ENCODE assay signal across 8 mouse cellular contexts in the genomic region with DNA sequence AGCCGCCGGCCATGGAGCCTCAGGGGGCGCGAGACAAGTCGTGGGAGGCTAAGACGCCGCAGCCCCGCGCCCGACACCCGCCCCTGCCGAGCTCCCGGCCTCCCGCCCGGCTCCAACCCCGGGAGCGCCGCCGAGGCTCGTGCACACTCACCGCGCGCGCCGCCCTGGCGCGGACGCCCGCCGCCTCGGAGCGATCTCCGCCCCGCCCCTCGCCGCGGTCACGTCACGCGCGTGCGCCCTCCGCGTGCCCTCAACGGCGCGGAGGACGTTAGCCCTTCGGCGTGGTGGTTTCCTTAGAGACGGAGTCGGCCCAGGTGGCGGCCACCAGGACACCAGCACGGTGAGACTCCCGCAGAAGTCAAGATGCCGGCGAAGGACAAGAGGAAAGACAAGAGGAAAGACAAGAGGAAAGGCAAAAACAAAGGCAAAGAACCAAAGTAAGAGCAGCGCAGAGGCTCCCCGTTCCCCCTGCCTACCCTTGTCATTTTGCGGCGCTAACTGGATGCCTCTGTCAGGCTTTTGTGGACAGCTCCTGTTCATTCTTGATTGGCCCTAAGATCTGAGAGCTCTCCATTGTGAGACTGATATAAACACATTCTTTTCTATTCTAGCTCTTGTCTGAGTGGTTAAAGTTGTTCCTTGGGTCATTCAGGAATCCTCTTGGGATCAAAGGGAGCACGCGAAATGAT. TPM values are rescaled to one million over a fixed set of nuclear protein-coding genes. Genes with fewer than 3 reads are reported as not detected.
DNase-seq lines count a peak whose midpoint lies in the region; ATAC-seq lines count a peak whose summit lies in the region.

Gene Entpd5, minus strand, starts transcription at position 211 of the 689 bp plus-strand sequence.
Gene Bbof1, plus strand, starts transcription at position 253 of the 689 bp plus-strand sequence.

- peaks cover 20% of the 10 kb centered on the region for H3K4me1 ChIP-seq in forebrain, embryonic 10.5 days
- H3K4me1 ChIP-seq in heart, embryonic 16.5 days (ENCODE audit: control insufficient read depth, insufficient read depth, low read length): peaks cover 7% of the 10 kb centered on the region
- peaks cover 21% of the 10 kb centered on the region for H3K4me1 ChIP-seq in liver, embryonic 15.5 days (replicated peaks)
- H3K4me1 ChIP-seq in neural tube, embryonic 12.5 days: peaks cover 7% of the 10 kb centered on the region

- peak; percentile 73 for DNase-seq in c-Kit-negative CD71-positive TER-119-positive erythroid progenitor cells, embryonic 14.5 days (ENCODE audit: low read depth, low spot score)
- peak; percentile 79 for DNase-seq in forebrain, embryonic 10.5 days (ENCODE audit: extremely low spot score, low spot score)
- peak; percentile 91 to 96 for DNase-seq in kidney, postnatal 36 days
- peak; percentile 69 for DNase-seq in telencephalon, adult 2 months (ENCODE audit: low read depth, low spot score)

- peak within 1 kb of the TSS; percentile 81 for H3K4me3 ChIP-seq in forebrain, embryonic 10.5 days
- peak within 1 kb of the TSS; percentile 94 for H3K4me3 ChIP-seq in heart, embryonic 16.5 days (ENCODE audit: low read length)
- peak within 1 kb of the TSS; percentile 86 for H3K4me3 ChIP-seq in liver, embryonic 15.5 days (replicated peaks)
- peak within 1 kb of the TSS; percentile 60 for H3K4me3 ChIP-seq in neural tube, embryonic 12.5 days

- H3K9ac ChIP-seq in heart, embryonic 16.5 days (ENCODE audit: low read length): peak within 1 kb of the TSS; percentile 94
- peak within 1 kb of the TSS; percentile 78 for H3K9ac ChIP-seq in liver, embryonic 15.5 days
- peak within 1 kb of the TSS; percentile 65 for H3K9ac ChIP-seq in neural tube, embryonic 12.5 days

- no peaks in the 10 kb centered on the region for H3K9me3 ChIP-seq in forebrain, embryonic 10.5 days
- H3K9me3 ChIP-seq in heart, embryonic 16.5 days (replicated peaks; ENCODE audit: control insufficient read depth, low read length): no peaks in the 10 kb centered on the region
- H3K9me3 ChIP-seq in liver, embryonic 15.5 days (replicated peaks): no peaks in the 10 kb centered on the region
- H3K9me3 ChIP-seq in neural tube, embryonic 12.5 days: no peaks in the 10 kb centered on the region

- H3K27ac ChIP-seq in forebrain, embryonic 10.5 days: peak within 1 kb of the TSS; percentile 90
- peak within 1 kb of the TSS; percentile 96 for H3K27ac ChIP-seq in heart, embryonic 16.5 days (ENCODE audit: low read length)
- peak within 1 kb of the TSS; percentile 81 for H3K27ac ChIP-seq in liver, embryonic 15.5 days (replicated peaks)
- H3K27ac ChIP-seq in neural tube, embryonic 12.5 days: peak within 1 kb of the TSS; percentile 11; the same call in 1 of the 2 replicates

- no peaks in the 10 kb centered on the region for H3K36me3 ChIP-seq in forebrain, embryonic 10.5 days (replicated peaks)
- H3K36me3 ChIP-seq in heart, embryonic 16.5 days (ENCODE audit: control insufficient read depth, insufficient read depth): no peaks in the 10 kb centered on the region
- no peaks in the 10 kb centered on the region for H3K36me3 ChIP-seq in liver, embryonic 15.5 days (replicated peaks)
- H3K36me3 ChIP-seq in neural tube, embryonic 12.5 days: no peaks in the 10 kb centered on the region

- H3K4me2 ChIP-seq in heart, embryonic 16.5 days (ENCODE audit: low read depth, low read length): peak within 1 kb of the TSS; percentile 74
- H3K4me2 ChIP-seq in liver, embryonic 15.5 days: peak within 1 kb of the TSS; percentile 99
- H3K4me2 ChIP-seq in neural tube, embryonic 12.5 days (replicated peaks): peak within 1 kb of the TSS; percentile 88

- WGBS in forebrain, embryonic 10.5 days: 1% methylated on average over 63 of the region's 63 CpGs
- WGBS in heart, embryonic 16.5 days: under 1% methylated on average over 60 of the region's 63 CpGs
- WGBS in liver, embryonic 15.5 days (ENCODE audit: insufficient replicate concordance): 2% methylated on average over 63 of the region's 63 CpGs
- WGBS in neural tube, embryonic 12.5 days: 1% methylated on average over 62 of the region's 63 CpGs

- peaks cover 17% of the 10 kb centered on the region for H3K27me3 ChIP-seq in forebrain, embryonic 10.5 days (ENCODE audit: poor library complexity, severe bottlenecking)
- no peaks in the 10 kb centered on the region for H3K27me3 ChIP-seq in heart, embryonic 16.5 days (ENCODE audit: control insufficient read depth, insufficient read depth, low read length)
- H3K27me3 ChIP-seq in liver, embryonic 15.5 days: no peaks in the 10 kb centered on the region; the same call in 1 of the 2 replicates
- H3K27me3 ChIP-seq in neural tube, embryonic 12.5 days (replicated peaks): no peaks in the 10 kb centered on the region

- ATAC-seq in CD4-positive, CD25-positive, alpha-beta regulatory T cell, adult 4 months: peak; percentile 78
- peak; percentile 95 for ATAC-seq in heart, embryonic 16.5 days (replicated peaks; ENCODE audit: extremely low read depth, insufficient read depth, low FRiP score)
- peak; percentile 95 for ATAC-seq in liver, embryonic 15.5 days (ENCODE audit: insufficient read depth)
- peak; percentile 93 for ATAC-seq in neural tube, embryonic 12.5 days (ENCODE audit: low FRiP score, low read depth)

RNA-seq across cellular contexts. Expression of gene Entpd5, which starts in this region (rescaled TPM):
- 10 to 100 TPM; 19.5 to 36.7 TPM for polyA plus RNA-seq in CD4-positive, CD25-positive, alpha-beta regulatory T cell, adult 4 months (2017; shearing (Covaris generic))
- polyA plus RNA-seq in forebrain, embryonic 10.5 days (2016; fragmentation: Nextera tagmentation; extraction: Ambion mirVana): 9.9 and 10.3 TPM in 2 replicates
- polyA plus RNA-seq in heart, embryonic 16.5 days (2015; fragmentation: Nextera tagmentation; extraction: Ambion mirVana): 37.1 and 38.9 TPM in 2 replicates
- 13.7 and 14.6 TPM in 2 replicates for polyA plus RNA-seq in liver, embryonic 15.5 days (2015; fragmentation: Nextera tagmentation; extraction: Ambion mirVana)
- 10.1 and 11.0 TPM in 2 replicates for polyA plus RNA-seq in neural tube, embryonic 12.5 days (2016; fragmentation: Nextera tagmentation; extraction: Ambion mirVana)

RNA-seq across cellular contexts. Expression of gene Bbof1, which starts in this region (rescaled TPM):
- polyA plus RNA-seq in CD4-positive, CD25-positive, alpha-beta regulatory T cell, adult 4 months (2017; shearing (Covaris generic)): under 1 TPM; 0.77 to 0.86 TPM
- 0.92 and 0.98 TPM in 2 replicates for polyA plus RNA-seq in forebrain, embryonic 10.5 days (2016; fragmentation: Nextera tagmentation; extraction: Ambion mirVana)
- polyA plus RNA-seq in heart, embryonic 16.5 days (2015; fragmentation: Nextera tagmentation; extraction: Ambion mirVana): 2.5 and 2.6 TPM in 2 replicates
- polyA plus RNA-seq in liver, embryonic 15.5 days (2015; fragmentation: Nextera tagmentation; extraction: Ambion mirVana): 0.21 and 0.26 TPM in 2 replicates
- 2.4 and 3.0 TPM in 2 replicates for polyA plus RNA-seq in neural tube, embryonic 12.5 days (2016; fragmentation: Nextera tagmentation; extraction: Ambion mirVana)

Comparison
In these comparisons a context has a peak if more than half of its experiments do, and no peak if none do; other contexts are left out.
1. Peak in every context shown above with its lines: DNase-seq, ATAC-seq, H3K4me3 ChIP-seq and H3K27ac ChIP-seq.
2. H3K27ac ChIP-seq: peak in every context shown above with its lines; median percentile 96 in heart, embryonic 16.5 days; 90 in forebrain, embryonic 10.5 days; 81 in liver, embryonic 15.5 days; 11 in neural tube, embryonic 12.5 days.